Mouse (Mus musculus) forebrain, embryonic 11.5 days (tissue): ENCODE results near the gene Nrp1. TPM values are rescaled to one million over a fixed set of nuclear protein-coding genes. Genes with fewer than 3 reads are reported as not detected.

Experiments used
- ATAC-seq: fragments of 200-750 bp; cut with Nextera tagmentation; replicated peaks from 2 replicates; pipeline ENCODE4 v1.8.0; 2017; ENCODE audit warnings: moderate TSS enrichment; ENCODE audit not compliant: low FRiP score
- DNase-seq: peaks from one replicate; pipeline ENCODE4 v3.0.0-alpha.2; 2017; ENCODE audit warnings: low spot score
- H3K27ac ChIP-seq: fragments of 300-500 bp; sonication (generic); 2 replicates; pipeline ENCODE4 v1.5.1; 2014; ENCODE audit warnings: low read depth, low read length
- H3K27me3 ChIP-seq: fragments of 300-500 bp; sonication (generic); 2 replicates; pipeline ENCODE4 v1.6.1; 2014; ENCODE audit warnings: mild to moderate bottlenecking, low read length, mixed read lengths; ENCODE audit not compliant: control insufficient read depth, insufficient read depth
- H3K36me3 ChIP-seq: fragments of 300-500 bp; sonication (generic); 2 replicates; pipeline ENCODE4 v1.6.1; 2014; ENCODE audit warnings: mild to moderate bottlenecking, low read length, moderate library complexity, mixed read lengths; ENCODE audit not compliant: control insufficient read depth, insufficient read depth
- H3K4me1 ChIP-seq: fragments of 300-500 bp; sonication (generic); replicated peaks from 2 replicates; pipeline ENCODE4 v1.6.1; 2014; ENCODE audit warnings: low read length, mixed read lengths; ENCODE audit not compliant: control insufficient read depth, insufficient read depth
- H3K4me2 ChIP-seq: fragments of 300-500 bp; sonication (generic); 2 replicates; pipeline ENCODE4 v1.6.1; 2014; ENCODE audit warnings: low read depth, mild to moderate bottlenecking, low read length, moderate library complexity, mixed read lengths; ENCODE audit not compliant: severe bottlenecking
- H3K4me3 ChIP-seq: fragments of 300-500 bp; sonication (generic); 2 replicates; pipeline ENCODE4 v1.5.1; 2014; ENCODE audit warnings: low read depth, low read length
- H3K9ac ChIP-seq: fragments of 300-500 bp; sonication (generic); 2 replicates; pipeline ENCODE4 v1.6.1; 2014; ENCODE audit warnings: low read length
- H3K9me3 ChIP-seq: fragments of 300-500 bp; sonication (generic); 2 replicates; pipeline ENCODE4 v1.6.1; 2016; ENCODE audit warnings: low read length, mixed read lengths; ENCODE audit not compliant: control insufficient read depth
- WGBS: fragments of 180-500 bp; shearing (Covaris S2); extraction: QIAGEN DNeasy Blood & Tissue Kit; methylation state at CpG from one replicate; pipeline ENCODE4 v1.1.7; 2014; 5-methylcytosine and 5-hydroxymethylcytosine counted together
- polyA plus RNA-seq: library from polyadenylated mRNA; unstranded; fragments of >200 nt; fragmentation: Nextera tagmentation; extraction: Ambion mirVana; gene quantifications from 2 replicates; pipeline ENCODE4 v1.2.1, GENCODE M21; 2014

Gene Nrp1
- polyA plus RNA-seq, 1 experiment from 2014 or later: 28.3 TPM

GRCm38 (mm10) chr8:128359521-128360318 lies 1.3 kb downstream of the Nrp1 start:
- Histone ChIP-seq H3K9me3 (no peaks in the 10 kb centered on the region), H3K4me2 (peak overlapping the region; percentile 99), H3K27ac (peak overlapping the region; percentile 77), H3K27me3 (peaks cover 12% of the 10 kb centered on the region; the same call in 1 of the 2 replicates), H3K4me1 (peaks cover 10% of the 10 kb centered on the region), H3K4me3 (peak overlapping the region; percentile 55), H3K9ac (peak overlapping the region; percentile 69), H3K36me3 (no peaks in the 10 kb centered on the region)
- peak; percentile 82 for DNase-seq
- under 1% methylated on average over 40 of the region's 40 CpGs for WGBS
- ATAC-seq: peak; percentile 51

GRCm38 (mm10) chr8:128361343-128361870 lies 3.0 kb downstream of the Nrp1 start:
- Histone ChIP-seq H3K27ac (no peak overlapping the region), H3K9ac (no peak overlapping the region), H3K4me1 (peaks cover 9% of the 10 kb centered on the region)

GRCm38 (mm10) chr8:128362940-128363595 lies 4.7 kb downstream of the Nrp1 start:
- H3K9me3 ChIP-seq: no peaks in the 10 kb centered on the region
- peak overlapping the region; percentile 24; the same call in 1 of the 2 replicates for H3K4me2 ChIP-seq
- ATAC-seq (no peak; the same call in 1 of the 2 replicates), DNase-seq (peak; percentile 83)
- no peaks in the 10 kb centered on the region for H3K36me3 ChIP-seq
- H3K4me1 ChIP-seq: peaks cover 9% of the 10 kb centered on the region
- WGBS: 11% methylated on average over 11 of the region's 11 CpGs
- no peak overlapping the region for H3K9ac ChIP-seq
- no peak overlapping the region for H3K4me3 ChIP-seq
- no peak overlapping the region for H3K27ac ChIP-seq
- H3K27me3 ChIP-seq: peaks cover 2% of the 10 kb centered on the region; the same call in 1 of the 2 replicates

More at GRCm38 (mm10) chr8:128361343-128361870, 3.0 kb downstream of the Nrp1 start:
- Histone ChIP-seq H3K9me3 (no peaks in the 10 kb centered on the region), H3K4me3 (peak overlapping the region; percentile 55; the same call in 1 of the 2 replicates), H3K27me3 (peaks cover 5% of the 10 kb centered on the region; the same call in 1 of the 2 replicates), H3K36me3 (no peaks in the 10 kb centered on the region), H3K4me2 (peak overlapping the region; percentile 99)
- no peak for DNase-seq
- no peak for ATAC-seq
- WGBS: 29% methylated on average over 5 of the region's 5 CpGs

- H3K4me2 ChIP-seq: no peak overlapping the region
- H3K27ac ChIP-seq: no peak overlapping the region
- H3K9ac ChIP-seq: no peak overlapping the region
- no peak for ATAC-seq
- H3K4me1 ChIP-seq: no peaks in the 10 kb centered on the region
- no peaks in the 10 kb centered on the region for H3K27me3 ChIP-seq
- H3K36me3 ChIP-seq: no peaks in the 10 kb centered on the region
- DNase-seq: no peak
- H3K4me3 ChIP-seq: no peak overlapping the region
- 67% methylated on average over 4 of the region's 4 CpGs for WGBS
- no peaks in the 10 kb centered on the region for H3K9me3 ChIP-seq
Observed at GRCm38 (mm10) chr8:128370496-128370895, 12.1 kb downstream of the Nrp1 start.

- Histone ChIP-seq H3K4me3 (no peak overlapping the region), H3K4me1 (no peaks in the 10 kb centered on the region), H3K36me3 (no peaks in the 10 kb centered on the region), H3K9me3 (no peaks in the 10 kb centered on the region), H3K4me2 (no peak overlapping the region), H3K27ac (no peak overlapping the region), H3K9ac (no peak overlapping the region), H3K27me3 (no peaks in the 10 kb centered on the region)
- ATAC-seq (no peak), DNase-seq (no peak)
- WGBS: 81% methylated on average over 6 of the region's 6 CpGs
Observed at GRCm38 (mm10) chr8:128371026-128371425, 12.6 kb downstream of the Nrp1 start.

- no peak overlapping the region for H3K9ac ChIP-seq
- H3K27ac ChIP-seq: no peak overlapping the region
- no peaks in the 10 kb centered on the region for H3K9me3 ChIP-seq
- no peak overlapping the region for H3K4me3 ChIP-seq
- DNase-seq: no peak
- WGBS: 86% methylated on average over 3 of the region's 3 CpGs
- no peak overlapping the region for H3K4me2 ChIP-seq
- H3K36me3 ChIP-seq: no peaks in the 10 kb centered on the region
- H3K4me1 ChIP-seq: no peaks in the 10 kb centered on the region
- no peak for ATAC-seq
- no peaks in the 10 kb centered on the region for H3K27me3 ChIP-seq
Observed at GRCm38 (mm10) chr8:128371789-128372188, 13.4 kb downstream of the Nrp1 start.

GRCm38 (mm10) chr8:128372724-128373123 lies 14.3 kb downstream of the Nrp1 start:
- no peak for ATAC-seq
- no peaks in the 10 kb centered on the region for H3K36me3 ChIP-seq
- DNase-seq: no peak
- no peaks in the 10 kb centered on the region for H3K9me3 ChIP-seq
- no peak overlapping the region for H3K4me2 ChIP-seq
- H3K4me1 ChIP-seq: no peaks in the 10 kb centered on the region
- WGBS: 78% methylated on average over 5 of the region's 5 CpGs
- H3K9ac ChIP-seq: no peak overlapping the region
- no peak overlapping the region for H3K27ac ChIP-seq
- no peak overlapping the region for H3K4me3 ChIP-seq
- H3K27me3 ChIP-seq: no peaks in the 10 kb centered on the region

- no peak for DNase-seq
- Histone ChIP-seq H3K36me3 (no peaks in the 10 kb centered on the region), H3K9ac (no peak overlapping the region), H3K9me3 (no peaks in the 10 kb centered on the region), H3K4me2 (no peak overlapping the region), H3K4me1 (no peaks in the 10 kb centered on the region), H3K27me3 (no peaks in the 10 kb centered on the region), H3K27ac (no peak overlapping the region), H3K4me3 (no peak overlapping the region)
- no peak for ATAC-seq
- WGBS: 85% methylated on average over 6 of the region's 6 CpGs
Observed at GRCm38 (mm10) chr8:128373418-128373817, 15.0 kb downstream of the Nrp1 start.
